Mouse (Mus musculus): Measurements from ENCODE around the gene Eif2s1.
"Not testable (repeated sequence)": the region's sequence is repeated elsewhere in the genome, so short reads cannot be mapped to it uniquely, and the experiment has no call there.

The Eif2s1 gene

DNA sequence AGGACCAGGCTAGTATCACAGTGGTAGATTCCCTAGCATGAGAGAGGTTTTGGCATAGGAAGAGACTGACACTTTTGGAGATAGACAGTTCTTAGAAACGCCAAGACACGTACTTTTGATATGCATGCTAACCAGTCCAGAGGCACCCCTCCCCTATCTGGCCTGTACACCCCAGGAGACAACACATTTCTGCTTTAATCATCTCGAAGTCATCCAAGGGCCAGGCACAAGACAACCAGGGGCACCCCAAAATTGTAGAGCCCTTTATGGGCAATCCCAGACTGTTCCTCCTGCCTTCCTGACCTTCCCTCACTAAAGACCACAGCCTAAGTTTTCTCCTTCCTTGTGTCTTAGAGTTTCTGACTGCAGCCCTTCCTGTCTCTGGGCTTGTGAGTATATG, 53.9 kb downstream of the Eif2s1 start:
- no peak for DNase-seq (ENCODE audit: low read depth)

DNA sequence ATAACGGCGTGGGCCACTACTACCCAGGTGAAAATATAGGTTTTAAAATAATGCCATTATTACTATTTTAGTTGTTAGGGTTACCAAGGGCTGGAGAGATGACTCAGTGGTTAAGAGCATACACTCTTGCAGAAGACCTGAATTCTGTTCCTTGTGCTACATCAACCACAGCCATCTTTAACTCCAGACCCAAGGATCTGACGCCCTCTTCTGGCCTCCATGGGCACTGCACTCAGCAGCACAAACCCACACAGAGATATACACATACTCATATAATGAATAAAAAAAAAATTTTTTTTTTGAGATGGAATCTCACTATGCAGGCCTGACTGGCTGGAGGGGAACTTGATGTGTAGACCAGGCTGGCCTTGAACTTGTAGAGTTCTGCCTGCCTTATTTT, 54.7 kb downstream of the Eif2s1 start:
- DNase-seq (ENCODE audit: low read depth) = no peak

DNA sequence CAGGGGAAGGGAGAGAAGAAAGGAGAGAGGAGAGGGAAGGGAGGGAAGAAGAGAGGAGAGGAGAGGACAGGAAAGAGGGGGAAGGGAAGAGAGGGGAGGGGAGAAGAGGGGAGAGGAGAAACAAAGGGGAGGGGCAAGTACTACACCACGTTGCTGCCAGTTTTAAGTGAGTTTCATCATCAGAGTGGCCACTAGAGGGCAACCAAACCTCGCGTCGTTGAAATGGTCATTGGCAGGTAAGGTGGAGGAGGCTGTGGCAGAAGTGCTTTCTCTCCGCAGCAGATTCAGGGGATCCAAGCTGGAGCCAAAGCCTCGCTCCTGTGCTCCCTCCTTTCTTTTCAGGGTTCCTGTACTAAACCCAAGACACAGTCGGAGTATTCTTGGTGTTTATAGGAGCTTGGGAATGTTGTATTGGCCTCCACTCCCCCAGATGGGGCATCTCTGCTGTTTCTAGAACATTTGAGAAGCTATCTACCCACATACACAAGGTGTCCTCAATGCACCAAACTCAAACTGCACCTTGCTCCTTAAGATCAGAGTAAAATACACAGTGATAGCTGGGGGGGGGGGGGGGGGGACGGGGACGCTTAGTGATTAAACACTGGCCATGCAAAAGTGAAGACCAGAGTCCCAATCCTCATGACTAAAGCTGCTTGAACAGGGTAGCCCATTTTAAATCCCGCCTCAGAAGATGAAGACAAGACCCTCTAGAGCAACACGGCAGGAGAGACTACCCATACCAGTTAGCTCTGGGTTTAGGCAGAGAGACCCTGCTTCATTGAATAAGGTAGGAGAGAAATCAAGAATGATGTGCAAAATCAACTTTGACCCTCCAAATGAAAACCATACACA, 56.8 kb downstream of the Eif2s1 start:
- DNase-seq (ENCODE audit: low read depth) = peak; percentile 89

DNA sequence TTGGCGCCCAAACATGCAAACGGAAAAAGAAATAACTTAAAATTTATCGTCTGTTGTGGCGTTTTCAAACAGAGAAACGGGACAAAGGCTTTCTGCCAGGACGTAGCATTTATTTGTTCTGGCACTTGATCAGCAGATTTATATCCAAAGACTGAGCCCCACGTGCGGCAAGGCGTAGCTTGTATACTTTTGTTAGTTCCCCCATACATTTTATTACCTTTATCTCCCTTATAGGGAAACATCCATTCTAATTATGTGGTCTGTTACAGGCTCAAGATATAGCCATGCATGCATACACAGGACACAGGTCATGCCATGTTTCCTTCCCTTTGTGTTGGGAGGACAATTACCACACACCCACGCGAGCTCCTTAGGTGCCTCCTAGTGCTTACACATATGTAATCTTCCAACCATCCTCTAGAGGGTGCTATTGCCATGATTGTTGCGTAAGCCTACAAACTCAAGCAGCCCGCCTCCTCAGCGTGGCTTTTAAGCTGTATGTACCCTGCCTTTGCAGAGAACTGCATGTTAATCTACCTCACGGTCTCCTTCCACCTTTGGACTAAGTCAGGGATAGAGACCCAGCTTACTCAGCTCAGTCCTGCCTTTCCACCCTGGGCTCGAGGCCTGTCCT, 57.6 kb downstream of the Eif2s1 start:
- no peak for DNase-seq (ENCODE audit: low read depth)

DNA sequence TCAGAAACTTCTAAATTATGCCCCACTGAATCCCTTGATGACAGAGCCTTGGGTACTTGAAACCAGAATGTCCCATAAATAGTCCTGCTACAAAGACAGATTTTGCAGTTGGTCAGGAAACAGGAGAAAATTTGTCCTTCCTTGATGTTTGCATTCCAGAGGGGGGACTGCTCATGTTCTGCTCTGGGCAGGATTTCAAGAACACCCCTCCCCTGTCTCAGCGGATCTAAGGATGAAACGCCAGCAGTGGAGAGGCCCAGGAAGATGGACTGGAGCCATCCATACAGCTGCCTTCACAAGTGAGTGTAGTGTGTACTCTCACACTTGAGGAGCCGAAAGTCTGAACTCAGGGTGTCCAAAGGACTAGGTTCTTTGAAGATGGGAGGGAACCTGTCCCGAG, 59.8 kb downstream of the Eif2s1 start:
- no peak for DNase-seq (ENCODE audit: low read depth)

DNA sequence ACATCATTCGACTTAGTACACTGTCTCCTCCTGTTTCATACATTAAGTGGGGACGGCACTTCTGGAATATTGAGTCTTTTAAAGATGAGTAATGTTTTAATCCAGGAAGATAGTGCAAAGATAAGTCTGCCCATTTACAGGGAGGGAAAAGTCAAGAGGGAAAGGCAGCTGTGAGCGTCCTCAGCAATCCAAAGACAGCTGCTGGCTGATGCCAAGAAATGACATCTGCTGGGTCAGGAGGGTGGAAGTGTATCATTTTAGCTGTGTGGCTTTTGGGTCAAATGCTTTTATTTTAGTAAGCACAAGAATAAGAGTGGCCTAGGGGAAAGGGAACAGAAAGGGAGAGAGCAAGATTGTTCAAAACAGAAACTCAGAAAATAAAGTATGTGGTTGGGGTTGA, 60.4 kb downstream of the Eif2s1 start:
- DNase-seq (ENCODE audit: low read depth) = no peak

DNA sequence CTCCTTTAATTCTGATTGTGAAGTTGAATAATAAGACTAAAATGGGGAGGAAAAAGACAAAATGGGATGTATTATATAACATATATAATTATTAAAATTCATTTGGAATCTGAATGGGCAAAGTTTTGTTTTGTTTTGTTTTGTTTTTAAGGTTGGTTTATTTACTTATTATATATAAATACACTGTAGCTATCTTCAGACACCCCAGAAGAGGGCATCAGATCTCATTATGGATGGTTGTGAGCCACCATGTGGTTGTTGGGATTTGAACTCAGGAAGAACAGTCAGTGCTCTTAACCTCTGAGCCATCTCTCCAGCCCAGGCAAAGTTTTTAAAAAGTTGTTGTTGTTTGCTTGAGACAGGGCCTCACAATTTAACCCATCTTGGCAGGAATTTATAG, 61.4 kb downstream of the Eif2s1 start:
- DNase-seq (ENCODE audit: low read depth) = not testable (repeated sequence)

DNA sequence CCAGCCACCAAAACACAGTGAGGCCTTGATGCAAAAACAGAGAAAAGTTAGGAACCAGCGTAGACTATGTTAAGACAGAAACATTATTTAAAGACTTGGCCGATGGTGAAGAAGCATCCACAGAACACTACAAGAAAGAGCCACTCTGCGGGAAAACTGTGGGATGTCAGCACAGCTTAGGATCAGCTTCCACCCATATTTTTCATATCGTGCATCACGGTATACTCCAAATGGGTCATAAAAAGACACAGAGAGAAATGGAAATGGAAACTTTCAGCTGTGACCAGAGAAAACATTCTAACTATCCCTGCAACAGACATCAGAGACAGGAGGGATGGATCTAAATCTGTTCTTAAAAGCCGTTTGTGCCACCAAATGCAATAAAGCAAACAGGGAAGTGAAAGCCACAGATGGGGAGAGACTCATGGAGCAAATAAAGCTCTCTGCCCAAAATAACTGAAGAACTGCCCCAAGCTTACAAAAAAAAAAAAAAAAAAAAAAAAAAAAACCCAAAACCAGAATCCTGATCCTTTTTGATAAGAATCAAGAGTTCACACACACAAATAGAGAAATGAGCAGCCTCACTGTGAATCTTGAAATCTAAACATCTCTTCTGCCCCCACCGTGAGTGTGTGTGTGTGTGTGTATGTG, 62.0 kb downstream of the Eif2s1 start:
- no peak for DNase-seq (ENCODE audit: low read depth)

DNA sequence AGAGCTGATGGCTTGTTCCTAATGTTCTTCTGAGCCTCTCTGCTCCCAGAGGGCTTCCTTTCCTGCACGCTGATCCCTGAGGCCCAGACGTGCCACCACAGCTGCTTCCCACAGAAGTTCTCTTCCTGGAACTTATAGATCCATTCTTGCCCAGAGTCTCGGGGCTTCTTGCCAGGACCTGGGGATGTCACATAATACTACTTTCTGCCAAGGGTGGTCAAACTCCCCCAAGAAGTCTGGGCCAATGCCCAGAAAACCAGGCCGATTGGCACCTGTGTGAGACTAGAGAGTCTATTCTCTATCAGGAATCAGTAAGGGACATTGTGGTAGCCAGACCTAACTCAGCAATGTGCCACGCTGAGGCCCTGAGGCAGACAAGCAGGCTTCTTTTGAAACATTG, 65.7 kb downstream of the Eif2s1 start:
- DNase-seq (ENCODE audit: low read depth) = no peak

DNA sequence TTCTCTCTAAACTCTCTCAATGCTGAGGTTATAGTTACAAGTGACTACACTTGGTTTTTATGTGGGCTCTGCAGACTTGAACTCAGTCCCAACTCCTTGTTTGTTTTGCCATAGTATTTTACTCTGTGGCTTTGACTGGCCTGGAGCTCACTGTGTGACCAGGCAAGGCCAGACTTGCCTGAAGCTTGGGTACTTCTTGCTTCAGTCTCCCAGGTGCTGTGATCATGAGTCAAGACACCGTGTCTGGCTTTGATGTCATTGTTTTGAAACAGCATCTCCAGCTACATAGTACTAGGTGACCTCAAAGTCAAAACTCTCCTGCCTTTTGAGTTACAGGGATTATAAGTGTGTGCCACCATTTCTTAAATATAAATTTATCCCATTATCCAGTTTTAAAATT, 68.3 kb downstream of the Eif2s1 start:
- no peak for DNase-seq (ENCODE audit: low read depth)

DNA sequence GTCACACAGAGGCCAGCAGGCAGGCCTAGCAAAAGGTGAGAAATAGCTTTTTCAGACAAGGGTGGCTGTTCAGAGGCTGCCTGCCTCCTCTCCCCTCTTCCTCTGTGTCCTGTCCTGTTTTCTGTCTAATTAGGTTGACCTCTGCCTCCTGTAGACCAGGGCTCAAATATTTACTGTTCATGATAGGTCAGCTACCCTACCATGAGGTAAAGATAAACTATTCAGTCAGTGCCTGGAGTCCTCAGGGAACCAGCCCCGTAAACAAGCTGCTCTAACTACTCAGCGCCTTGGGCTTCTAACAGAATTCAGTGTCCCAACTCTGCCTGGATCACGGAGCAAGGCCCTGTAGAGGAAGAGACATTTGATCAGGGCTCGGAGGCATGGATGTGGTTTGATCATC, 74.9 kb downstream of the Eif2s1 start:
- DNase-seq (ENCODE audit: low read depth) = no peak
